Mouse (Mus musculus) MEL (cell line): Measurements from ENCODE around the gene Cxcr5. TPM values are rescaled to one million over a fixed set of nuclear protein-coding genes. Genes with fewer than 3 reads are reported as not detected.
A peak's percentile ranks its signal among the peaks of the same experiment; 100 is the strongest.

Source experiments
- DNase-seq: peaks from one replicate; pipeline ENCODE4 v3.0.0; 2011; ENCODE audit warnings: low read depth, low spot score
- H3K27ac ChIP-seq: 2 replicates; pipeline ENCODE4 v1.5.1; 2012; ENCODE audit warnings: low read depth, mild to moderate bottlenecking, control low read depth, low read length, moderate library complexity; ENCODE audit not compliant: control insufficient read depth
- H3K27me3 ChIP-seq, 2 experiments: fragments of 150-350 bp in 1 of 2; sonication (generic) in 1 of 2; 2 replicates each; pipeline ENCODE4 v1.6.1; 2012; ENCODE audit warnings: low read length in 2 of 2, mild to moderate bottlenecking in 2 of 2, improper control_type of control experiment in 1 of 2, moderate library complexity in 1 of 2; ENCODE audit not compliant: insufficient read depth in 2 of 2, control insufficient read depth in 1 of 2
- H3K36me3 ChIP-seq, 2 experiments: 2 replicates each; pipeline ENCODE4 v1.6.1; 2012 to 2014; ENCODE audit warnings: low read length in 2 of 2, improper control_type of control experiment in 1 of 2, inconsistent platforms in 1 of 2, mild to moderate bottlenecking in 1 of 2; ENCODE audit not compliant: insufficient read depth in 2 of 2, control insufficient read depth in 1 of 2
- H3K4me1 ChIP-seq, 2 experiments: fragments of 150-350 bp in 1 of 2; sonication (generic) in 1 of 2; 2 replicates each; pipeline ENCODE4 v1.6.1; 2012; ENCODE audit warnings: low read length in 2 of 2, improper control_type of control experiment in 1 of 2, mild to moderate bottlenecking in 1 of 2; ENCODE audit not compliant: insufficient read depth in 2 of 2, control insufficient read depth in 1 of 2
- H3K4me3 ChIP-seq, 2 experiments: fragments of 150-350 bp in 1 of 2; sonication (generic) in 1 of 2; 2 replicates each; pipeline ENCODE4 v1.5.1; 2012; ENCODE audit warnings: low read depth in 2 of 2, low read length in 2 of 2, mild to moderate bottlenecking in 2 of 2, moderate library complexity in 2 of 2, control low read depth in 1 of 2, improper control_type of control experiment in 1 of 2; ENCODE audit not compliant: control insufficient read depth in 1 of 2, insufficient read depth in 1 of 2
- H3K79me2 ChIP-seq: 2 replicates; pipeline ENCODE4 v1.6.1; 2012; ENCODE audit warnings: mild to moderate bottlenecking, low read length, moderate library complexity; ENCODE audit not compliant: control insufficient read depth, poor library complexity, insufficient read depth
- H3K9ac ChIP-seq: 2 replicates; pipeline ENCODE4 v1.6.1; 2012; ENCODE audit warnings: low read depth, mild to moderate bottlenecking, control low read depth, low read length, moderate library complexity; ENCODE audit not compliant: control insufficient read depth, poor library complexity, severe bottlenecking
- H3K9me3 ChIP-seq: fragments of 150-350 bp; sonication (generic); replicated peaks from 2 replicates; pipeline ENCODE4 v1.6.1; 2012; ENCODE audit warnings: mild to moderate bottlenecking, low read length, improper control_type of control experiment, moderate library complexity; ENCODE audit not compliant: insufficient read depth
- E2F4 ChIP-seq: IDR thresholded peaks from 2 replicates; pipeline ENCODE4 v1.6.1; 2011; ENCODE audit warnings: low read depth, low read length, improper control_type of control experiment, borderline replicate concordance
- ELF1 ChIP-seq: IDR thresholded peaks from 2 replicates; pipeline ENCODE4 v1.6.1; 2014; ENCODE audit warnings: low read depth, mild to moderate bottlenecking, inconsistent platforms, low read length, improper control_type of control experiment, moderate library complexity
- EP300 ChIP-seq, 2 experiments: IDR thresholded peaks; 2 replicates each; pipeline ENCODE4 v1.6.1; 2011; ENCODE audit warnings: improper control_type of control experiment in 2 of 2, low read length in 2 of 2, low read depth in 1 of 2, mild to moderate bottlenecking in 1 of 2
- ETS1 ChIP-seq: IDR thresholded peaks from 2 replicates; pipeline ENCODE4 v1.6.1; 2012; ENCODE audit warnings: low read depth, mild to moderate bottlenecking, inconsistent platforms, low read length, improper control_type of control experiment, moderate library complexity
- MAZ ChIP-seq: IDR thresholded peaks from 2 replicates; pipeline ENCODE4 v1.6.1; 2012; ENCODE audit warnings: low read depth, mild to moderate bottlenecking, inconsistent platforms, low read length, improper control_type of control experiment
- MXI1 ChIP-seq: IDR thresholded peaks from 2 replicates; pipeline ENCODE4 v1.6.1; 2011; ENCODE audit warnings: mild to moderate bottlenecking, low read depth, low read length, improper control_type of control experiment
- MYB ChIP-seq: IDR thresholded peaks from 2 replicates; pipeline ENCODE4 v1.6.1; 2011; ENCODE audit warnings: mild to moderate bottlenecking, low read depth, low read length, improper control_type of control experiment
- NELFE ChIP-seq: IDR thresholded peaks from 2 replicates; pipeline ENCODE4 v1.6.1; 2011; ENCODE audit warnings: low read depth, low read length, improper control_type of control experiment
- POLR2AphosphoS2 ChIP-seq: IDR thresholded peaks from 2 replicates; pipeline ENCODE4 v1.6.1; 2011; ENCODE audit warnings: low read length, improper control_type of control experiment
- POLR2AphosphoS5 ChIP-seq: IDR thresholded peaks from 2 replicates; pipeline ENCODE4 v1.6.1; 2012; ENCODE audit warnings: low read depth, borderline replicate concordance, mild to moderate bottlenecking, inconsistent platforms, low read length, moderate library complexity, mixed read lengths
- SIN3A ChIP-seq: IDR thresholded peaks from 2 replicates; pipeline ENCODE4 v1.6.1; 2012; ENCODE audit warnings: low read length, improper control_type of control experiment, inconsistent platforms
- SMC3 ChIP-seq: IDR thresholded peaks from 2 replicates; pipeline ENCODE4 v1.6.1; 2011; ENCODE audit warnings: low read depth, low read length, improper control_type of control experiment
- TAL1 ChIP-seq: IDR thresholded peaks from 2 replicates; pipeline ENCODE4 v1.6.1; 2012; ENCODE audit warnings: mild to moderate bottlenecking, inconsistent platforms, low read length, moderate library complexity, mixed read lengths
- TCF12 ChIP-seq: IDR thresholded peaks from 2 replicates; pipeline ENCODE4 v1.6.1; 2014; ENCODE audit warnings: low read depth, mild to moderate bottlenecking, inconsistent platforms, low read length, improper control_type of control experiment, moderate library complexity
- UBTF ChIP-seq: IDR thresholded peaks from 2 replicates; pipeline ENCODE4 v1.6.1; 2012; ENCODE audit warnings: low read depth, mild to moderate bottlenecking, inconsistent platforms, low read length, improper control_type of control experiment, moderate library complexity, borderline replicate concordance; ENCODE audit not compliant: insufficient read depth
- USF1 ChIP-seq: IDR thresholded peaks from 2 replicates; pipeline ENCODE4 v1.6.1; 2014; ENCODE audit warnings: low read depth, mild to moderate bottlenecking, inconsistent platforms, low read length, improper control_type of control experiment, moderate library complexity
- USF2 ChIP-seq, 2 experiments: IDR thresholded peaks; 2 replicates each; pipeline ENCODE4 v1.6.1; 2011 to 2012; ENCODE audit warnings: improper control_type of control experiment in 2 of 2, low read length in 2 of 2, borderline replicate concordance in 1 of 2, inconsistent platforms in 1 of 2, low read depth in 1 of 2, mild to moderate bottlenecking in 1 of 2; ENCODE audit not compliant: insufficient read depth in 1 of 2
- ZKSCAN1 ChIP-seq: IDR thresholded peaks from 2 replicates; pipeline ENCODE4 v1.6.1; 2012; ENCODE audit warnings: low read depth, mild to moderate bottlenecking, inconsistent platforms, low read length, improper control_type of control experiment, moderate library complexity
- ZMIZ1 ChIP-seq: IDR thresholded peaks from 2 replicates; pipeline ENCODE4 v1.6.1; 2012; ENCODE audit warnings: low read depth, mild to moderate bottlenecking, inconsistent platforms, low read length, improper control_type of control experiment, moderate library complexity
- ZNF384 ChIP-seq: IDR thresholded peaks from 2 replicates; pipeline ENCODE4 v1.6.1; 2012; ENCODE audit warnings: low read depth, mild to moderate bottlenecking, inconsistent platforms, low read length, improper control_type of control experiment
- polyA plus RNA-seq, 2 experiments: library from polyadenylated mRNA; stranded (reverse) in 1 of 2; unstranded in 1 of 2; fragments of >175 nt in 1 of 2; fragments of >200 nt in 1 of 2; gene quantifications; 2 replicates each; pipeline versions ENCODE4 v1.2.1 to v1.2.4; 2012; ENCODE audit warnings: low replicate concordance in 2 of 2, low read depth in 1 of 2; ENCODE audit not compliant: insufficient read length in 2 of 2, insufficient read depth in 1 of 2, missing spikeins in 1 of 2
- total RNA-seq: library from RNA; depleted of rRNA; stranded (reverse); fragments of 300-350 nt; gene quantifications from 2 replicates; pipeline ENCODE4 v1.2.3, GENCODE M21; 2012

Gene Cxcr5
- total and polyA plus RNA-seq, 3 experiments = 0.18 TPM; not detected in 2

GRCm38 (mm10) chr9:44514147-44514546 is 47.5 kb downstream of the Cxcr5 start:
- TF ChIP-seq MXI1 (no peak), USF1 (no peak), MAZ (no peak), NELFE (no peak), ELF1 (no peak), SMC3 (no peak), ZKSCAN1 (no peak), TAL1 (no peak), ZNF384 (no peak), MYB (no peak), POLR2AphosphoS2 (no peak), EP300 (IDR thresholded peaks at IDR 0.05; ENCODE audit: low read depth in 1 of 2, low read length in 2 of 2) (no peak), USF2 (IDR thresholded peaks at IDR 0.05; ENCODE audit: borderline replicate concordance in 1 of 2, insufficient read depth in 1 of 2, low read depth in 1 of 2, low read length in 2 of 2) (no peak), ZMIZ1 (no peak), UBTF (no peak), POLR2AphosphoS5 (no peak), ETS1 (no peak), E2F4 (no peak)
- Histone ChIP-seq H3K27me3 (no peaks in the 10 kb centered on the region), H3K4me1 (peaks cover 0 to 31% of the 10 kb centered on the region in 2 experiments; a peak in 2 of 4 replicates), H3K4me3 (no peak overlapping the region), H3K9me3 (no peaks in the 10 kb centered on the region), H3K36me3 (peaks cover 0 to 21% of the 10 kb centered on the region in 2 experiments; a peak in 2 of 4 replicates), H3K79me2 (no peaks in the 10 kb centered on the region), H3K9ac (no peak overlapping the region), H3K27ac (no peak overlapping the region)
- DNase-seq = peak; percentile 26

DNA sequence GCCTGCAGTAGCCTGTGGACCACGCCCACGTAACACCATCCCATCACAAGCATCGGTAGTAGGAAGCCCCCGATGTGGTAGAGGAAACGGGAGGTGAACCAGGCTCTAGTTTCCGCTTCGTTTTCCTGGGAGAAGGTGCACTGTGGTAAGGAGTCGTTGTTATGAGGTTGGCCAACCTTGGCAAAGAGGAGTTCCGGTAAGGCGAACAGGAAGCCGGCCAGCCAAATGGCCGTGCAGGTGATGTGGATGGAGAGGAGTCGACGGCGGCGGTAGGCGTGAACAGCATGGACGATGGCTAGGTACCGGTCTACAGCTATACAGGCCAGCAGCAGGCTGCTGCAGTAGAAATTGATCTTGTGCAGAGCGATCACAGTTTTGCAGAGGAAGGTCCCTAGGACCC is 48.1 kb downstream of the Cxcr5 start:
- Histone ChIP-seq H3K27me3 (no peaks in the 10 kb centered on the region), H3K27ac (no peak overlapping the region), H3K36me3 (peaks cover 0 to 21% of the 10 kb centered on the region in 2 experiments; a peak in 2 of 4 replicates), H3K4me1 (peaks cover 0 to 31% of the 10 kb centered on the region in 2 experiments; a peak in 2 of 4 replicates), H3K79me2 (no peaks in the 10 kb centered on the region), H3K9me3 (no peaks in the 10 kb centered on the region), H3K9ac (no peak overlapping the region), H3K4me3 (no peak overlapping the region)
- no peak for DNase-seq
- TF ChIP-seq SIN3A = no peak
- no peak for TF ChIP-seq TCF12
- TF ChIP-seq ZMIZ1 = no peak
- TF ChIP-seq MYB = no peak
